Mouse (Mus musculus) liver, postnatal 0 days (tissue): Measurements from ENCODE around the gene Mdfi. TPM values are rescaled to one million over a fixed set of nuclear protein-coding genes. Genes with fewer than 3 reads are reported as not detected.

ENCODE experiments used
- ATAC-seq: fragments of 200-750 bp; cut with Nextera tagmentation; 2 replicates; pipeline ENCODE4 v1.8.0; 2017; ENCODE audit warnings: mild to moderate bottlenecking, moderate library complexity
- DNase-seq: peaks from one replicate; pipeline ENCODE4 v3.0.0-alpha.2; 2016
- H3K27ac ChIP-seq: fragments of 300-500 bp; sonication (generic); 2 replicates; pipeline ENCODE4 v1.5.1; 2014; ENCODE audit warnings: antibody characterized with exemption, moderate library complexity, mild to moderate bottlenecking, low read depth
- H3K27me3 ChIP-seq: fragments of 300-500 bp; sonication (generic); 2 replicates; pipeline ENCODE4 v1.6.1; 2014; ENCODE audit warnings: low read length, control low read depth, mixed read lengths; ENCODE audit not compliant: insufficient read depth
- H3K36me3 ChIP-seq: fragments of 300-500 bp; sonication (generic); replicated peaks from 2 replicates; pipeline ENCODE4 v1.6.1; 2014; ENCODE audit warnings: mild to moderate bottlenecking, control low read depth, low read length, moderate library complexity, mixed read lengths; ENCODE audit not compliant: insufficient read depth
- H3K4me1 ChIP-seq: fragments of 300-500 bp; sonication (generic); 2 replicates; pipeline ENCODE4 v1.6.1; 2014; ENCODE audit warnings: antibody characterized with exemption, mild to moderate bottlenecking, control low read depth; ENCODE audit not compliant: insufficient read depth
- H3K4me2 ChIP-seq: fragments of 300-500 bp; sonication (generic); 2 replicates; pipeline ENCODE4 v1.6.1; 2014; ENCODE audit warnings: low read depth, mild to moderate bottlenecking, low read length, moderate library complexity, mixed read lengths
- H3K4me3 ChIP-seq: fragments of 300-500 bp; sonication (generic); 2 replicates; pipeline ENCODE4 v1.5.1; 2014; ENCODE audit warnings: low read depth, low read length
- H3K9ac ChIP-seq: fragments of 300-500 bp; sonication (generic); replicated peaks from 2 replicates; pipeline ENCODE4 v1.6.1; 2014; ENCODE audit warnings: mild to moderate bottlenecking, moderate library complexity
- H3K9me3 ChIP-seq: fragments of 300-500 bp; sonication (generic); 2 replicates; pipeline ENCODE4 v1.6.1; 2016; ENCODE audit warnings: mild to moderate bottlenecking, control low read depth, low read length, mixed read lengths
- CTCF ChIP-seq: sonication (generic); IDR thresholded peaks from 2 replicates; pipeline ENCODE4 v1.5.1; 2016; ENCODE audit warnings: antibody characterized with exemption, low read depth
- EP300 ChIP-seq: IDR thresholded peaks from 2 replicates; pipeline ENCODE4 v1.6.1; 2016; ENCODE audit warnings: antibody characterized with exemption, low read depth, mild to moderate bottlenecking
- WGBS: fragments of 180-500 bp; shearing (Covaris S2); extraction: QIAGEN DNeasy Blood & Tissue Kit; methylation state at CpG from one replicate; pipeline ENCODE4 v1.1.7; 2014; ENCODE audit not compliant: insufficient replicate concordance; 5-methylcytosine and 5-hydroxymethylcytosine counted together
- polyA plus RNA-seq: library from polyadenylated mRNA; unstranded; fragments of >200 nt; fragmentation: Nextera tagmentation; extraction: Ambion mirVana; gene quantifications from 2 replicates; pipeline ENCODE4 v1.2.1, GENCODE M21; 2015

The Mdfi gene
- polyA plus RNA-seq, 1 experiment from 2014 or later: 0.82 TPM

DNA sequence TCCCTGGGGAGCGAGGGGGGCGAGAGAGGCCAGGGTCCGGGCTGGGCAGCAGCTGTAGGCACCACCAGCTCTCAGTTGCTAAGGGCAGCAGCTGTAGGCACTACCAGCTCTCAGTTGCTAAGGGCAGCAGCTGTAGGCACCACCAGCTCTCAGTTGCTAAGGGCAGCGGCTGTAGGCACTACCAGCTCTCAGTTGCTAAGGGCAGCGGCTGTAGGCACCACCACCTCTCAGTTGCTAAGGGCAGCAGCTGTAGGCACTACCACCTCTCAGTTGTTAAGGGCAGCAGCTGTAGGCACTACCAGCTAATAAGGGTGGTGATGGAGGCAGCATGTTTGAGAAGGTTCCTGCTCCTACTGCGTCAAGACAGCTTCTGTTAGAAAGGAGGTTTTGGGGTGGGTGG, 45.5 kb downstream of the Mdfi start:
- H3K9me3 ChIP-seq: no peaks in the 10 kb centered on the region
- WGBS: 79% methylated on average over 6 of the region's 6 CpGs
- ATAC-seq: no peak

DNA sequence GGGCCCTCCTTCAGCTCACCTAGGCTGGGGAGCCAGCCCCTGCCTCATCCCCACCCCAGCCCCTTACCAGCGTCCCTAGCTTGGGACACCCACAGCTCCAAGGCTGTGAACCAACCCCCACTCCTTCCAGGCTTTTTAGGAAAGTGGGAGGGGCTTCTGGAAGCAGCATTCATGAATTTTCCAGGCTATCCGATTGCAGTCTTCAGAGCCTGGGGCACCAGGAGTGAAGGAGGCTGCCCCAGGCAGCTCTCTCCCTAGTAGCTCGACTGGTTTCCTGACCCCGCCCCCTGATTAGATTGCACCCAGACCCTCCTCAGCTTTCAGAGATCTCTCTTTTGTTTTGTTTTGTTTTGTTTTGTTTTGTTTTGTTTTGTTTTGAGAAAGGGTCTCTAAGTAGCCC, 46.2 kb downstream of the Mdfi start:
- no peak overlapping the region for H3K4me3 ChIP-seq
- no peaks in the 10 kb centered on the region for H3K9me3 ChIP-seq
- no peak overlapping the region for H3K9ac ChIP-seq
- H3K4me2 ChIP-seq: no peak overlapping the region
- peaks cover 4% of the 10 kb centered on the region; the same call in 1 of the 2 replicates for H3K36me3 ChIP-seq
- ATAC-seq (no peak), DNase-seq (no peak)
- no peak for TF ChIP-seq EP300
- TF ChIP-seq CTCF: no peak
- H3K27me3 ChIP-seq: no peaks in the 10 kb centered on the region
- no peak overlapping the region for H3K27ac ChIP-seq
- WGBS: 60% methylated on average over 4 of the region's 4 CpGs
- H3K4me1 ChIP-seq: peaks cover 10% of the 10 kb centered on the region

More for the DNA sequence above, 45.5 kb downstream of the Mdfi start:
- no peak overlapping the region for H3K4me2 ChIP-seq
- peaks cover 4% of the 10 kb centered on the region; the same call in 1 of the 2 replicates for H3K36me3 ChIP-seq
- peaks cover 9% of the 10 kb centered on the region for H3K4me1 ChIP-seq
- no peak for DNase-seq
- no peak overlapping the region for H3K4me3 ChIP-seq
- H3K9ac ChIP-seq: no peak overlapping the region
- no peaks in the 10 kb centered on the region for H3K27me3 ChIP-seq
- H3K27ac ChIP-seq: no peak overlapping the region
- no peak for TF ChIP-seq CTCF
- no peak for TF ChIP-seq EP300

DNA sequence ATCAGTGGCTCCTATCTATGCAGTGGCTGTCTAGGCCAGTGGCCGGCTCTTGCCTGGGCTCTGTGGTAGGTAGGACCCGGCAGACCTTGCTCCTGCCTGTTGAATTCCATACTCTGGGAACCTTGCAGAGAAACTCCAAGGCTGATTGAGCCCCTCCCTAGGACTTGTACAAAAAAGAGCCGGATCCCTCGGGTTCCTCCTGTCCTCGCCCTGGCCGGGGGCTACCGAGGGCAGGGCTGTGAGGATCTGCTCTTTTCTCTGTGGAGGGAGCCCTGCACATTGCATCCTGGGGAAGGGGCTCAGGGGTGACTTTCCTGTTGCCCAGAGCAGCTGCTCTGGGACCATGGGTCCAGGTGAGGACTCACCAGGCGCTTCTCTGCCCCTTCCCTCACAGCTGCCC, 46.9 kb downstream of the Mdfi start:
- Histone ChIP-seq H3K9ac (no peak overlapping the region), H3K4me3 (no peak overlapping the region), H3K4me2 (no peak overlapping the region), H3K9me3 (no peaks in the 10 kb centered on the region), H3K36me3 (peaks cover 4% of the 10 kb centered on the region; the same call in 1 of the 2 replicates), H3K27me3 (no peaks in the 10 kb centered on the region), H3K27ac (no peak overlapping the region), H3K4me1 (peaks cover 10% of the 10 kb centered on the region)
- ATAC-seq (no peak), DNase-seq (no peak)
- no peak for TF ChIP-seq EP300
- no peak for TF ChIP-seq CTCF
- WGBS: 58% methylated on average over 8 of the region's 8 CpGs

DNA sequence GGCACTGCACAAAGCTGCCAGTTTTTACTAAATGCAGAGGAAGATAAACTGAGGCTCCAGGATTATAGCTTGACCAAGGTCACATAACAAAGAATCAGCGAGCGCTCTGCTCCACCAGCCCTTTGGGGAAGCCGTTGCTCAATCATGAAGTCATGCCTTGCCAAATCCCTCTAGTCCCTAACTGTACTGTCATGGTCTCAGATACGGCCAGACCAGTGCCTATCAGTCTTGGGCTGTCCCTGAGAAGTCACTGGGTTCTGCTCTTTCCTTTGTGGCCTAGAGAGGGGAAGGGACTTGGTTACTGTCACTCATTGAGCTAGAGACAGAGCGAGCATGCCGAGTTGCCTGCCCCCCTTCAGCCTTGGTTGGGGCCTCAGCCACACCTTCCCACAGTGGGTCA, 50.1 kb downstream of the Mdfi start:
- TF ChIP-seq EP300 (no peak), CTCF (no peak)
- 25% methylated on average over 6 of the region's 6 CpGs for WGBS
- no peaks in the 10 kb centered on the region for H3K27me3 ChIP-seq
- ATAC-seq (peak; percentile 72; the same call in 1 of the 2 replicates), DNase-seq (peak; percentile 27)
- no peak overlapping the region for H3K9ac ChIP-seq
- H3K27ac ChIP-seq: no peak overlapping the region
- H3K4me1 ChIP-seq: peaks cover 10% of the 10 kb centered on the region
- no peak overlapping the region for H3K4me3 ChIP-seq
- no peaks in the 10 kb centered on the region for H3K9me3 ChIP-seq
- 0 out of 2 replicates have a peak, but pooled peaks cover 3% of the 10 kb centered on the region for H3K36me3 ChIP-seq
- H3K4me2 ChIP-seq: no peak overlapping the region

DNA sequence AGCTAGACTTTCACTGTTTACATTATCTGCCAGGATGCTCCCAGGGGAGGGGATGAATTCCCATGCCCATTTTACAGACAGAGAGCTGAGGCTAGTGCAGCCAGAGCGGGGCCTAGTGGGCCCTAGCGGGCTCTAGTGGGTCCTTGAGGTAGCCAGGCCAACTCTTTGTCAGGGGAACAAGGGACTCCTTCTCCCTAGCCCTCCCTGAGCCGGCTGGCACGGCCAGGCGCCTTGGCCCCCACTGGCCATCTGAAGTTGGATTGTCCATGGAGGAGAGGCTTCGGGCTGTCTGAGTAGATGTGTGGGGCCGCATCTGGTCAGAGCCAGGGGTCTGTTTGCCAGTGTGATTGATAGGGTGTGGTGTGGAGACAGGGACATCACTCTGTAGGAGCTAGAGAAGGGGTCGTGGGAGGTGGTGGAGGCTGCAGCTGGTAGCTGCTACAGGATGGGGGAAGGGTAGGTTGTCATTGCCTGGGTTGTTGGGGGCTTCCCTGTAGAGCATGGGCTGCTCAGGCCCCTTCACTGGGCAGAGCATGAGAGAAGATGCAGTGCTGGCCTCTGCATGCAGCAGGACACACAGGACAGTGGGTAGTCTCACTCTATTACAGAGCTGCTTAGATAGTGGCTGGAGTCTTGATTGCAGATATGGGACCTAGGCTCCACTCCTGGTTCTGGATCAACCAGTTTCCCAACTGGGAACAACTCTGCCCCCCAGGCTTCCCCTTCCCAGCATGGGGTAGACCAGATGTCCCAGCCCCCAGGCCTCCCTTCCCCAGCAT, 50.9 kb downstream of the Mdfi start:
- Histone ChIP-seq H3K4me1 (peaks cover 10% of the 10 kb centered on the region), H3K9me3 (no peaks in the 10 kb centered on the region), H3K4me2 (no peak overlapping the region), H3K4me3 (no peak overlapping the region), H3K27ac (no peak overlapping the region), H3K36me3 (0 out of 2 replicates have a peak, but pooled peaks cover under 1% of the 10 kb centered on the region), H3K9ac (no peak overlapping the region), H3K27me3 (no peaks in the 10 kb centered on the region)
- 73% methylated on average over 8 of the region's 8 CpGs for WGBS
- no peak for DNase-seq
- TF ChIP-seq EP300: no peak
- no peak for TF ChIP-seq CTCF
- ATAC-seq: no peak

DNA sequence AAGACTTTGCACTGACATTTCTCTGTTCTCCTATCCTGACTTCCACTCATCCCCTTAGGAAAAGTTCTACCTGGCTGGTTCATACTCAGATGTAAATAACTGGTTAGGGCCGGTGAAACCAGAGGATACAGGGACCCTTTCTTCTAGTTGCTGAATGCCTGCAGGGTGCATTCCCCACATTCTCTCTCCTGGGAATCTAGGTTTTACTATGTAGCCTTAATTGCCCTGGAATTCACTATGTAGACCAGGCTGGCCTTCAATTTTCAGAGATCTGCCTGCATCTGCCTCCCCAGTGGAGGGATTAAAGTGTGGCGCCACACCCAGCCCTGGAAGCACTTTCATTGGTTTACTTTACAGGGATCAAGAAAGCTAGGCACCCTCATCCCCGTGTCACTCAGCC, 52.0 kb downstream of the Mdfi start:
- H3K4me1 ChIP-seq: peaks cover 10% of the 10 kb centered on the region
- no peak overlapping the region for H3K9ac ChIP-seq
- no peak overlapping the region for H3K4me3 ChIP-seq
- DNase-seq (no peak), ATAC-seq (no peak)
- no peaks in the 10 kb centered on the region for H3K36me3 ChIP-seq
- H3K4me2 ChIP-seq: no peak overlapping the region
- no peaks in the 10 kb centered on the region for H3K9me3 ChIP-seq
- no peaks in the 10 kb centered on the region for H3K27me3 ChIP-seq
- 69% methylated on average over 3 of the region's 3 CpGs for WGBS
- no peak overlapping the region for H3K27ac ChIP-seq
- TF ChIP-seq EP300 (no peak), CTCF (no peak)
